Mouse (Mus musculus) MEL (cell line): ENCODE data around the gene Uroc1. TPM values are rescaled to one million over a fixed set of nuclear protein-coding genes. Genes with fewer than 3 reads are reported as not detected.

Experiments
- DNase-seq: peaks from one replicate; pipeline ENCODE4 v3.0.0; 2011; ENCODE audit warnings: low read depth, low spot score
- H3K27ac ChIP-seq: 2 replicates; pipeline ENCODE4 v1.5.1; 2012; ENCODE audit warnings: low read depth, mild to moderate bottlenecking, control low read depth, low read length, moderate library complexity; ENCODE audit not compliant: control insufficient read depth
- H3K27me3 ChIP-seq, 2 experiments: fragments of 150-350 bp in 1 of 2; sonication (generic) in 1 of 2; 2 replicates each; pipeline ENCODE4 v1.6.1; 2012; ENCODE audit warnings: low read length in 2 of 2, mild to moderate bottlenecking in 2 of 2, improper control_type of control experiment in 1 of 2, moderate library complexity in 1 of 2; ENCODE audit not compliant: insufficient read depth in 2 of 2, control insufficient read depth in 1 of 2
- H3K36me3 ChIP-seq, 2 experiments: 2 replicates each; pipeline ENCODE4 v1.6.1; 2012 to 2014; ENCODE audit warnings: low read length in 2 of 2, improper control_type of control experiment in 1 of 2, inconsistent platforms in 1 of 2, mild to moderate bottlenecking in 1 of 2; ENCODE audit not compliant: insufficient read depth in 2 of 2, control insufficient read depth in 1 of 2
- H3K4me1 ChIP-seq, 2 experiments: fragments of 150-350 bp in 1 of 2; sonication (generic) in 1 of 2; 2 replicates each; pipeline ENCODE4 v1.6.1; 2012; ENCODE audit warnings: low read length in 2 of 2, improper control_type of control experiment in 1 of 2, mild to moderate bottlenecking in 1 of 2; ENCODE audit not compliant: insufficient read depth in 2 of 2, control insufficient read depth in 1 of 2
- H3K4me3 ChIP-seq, 2 experiments: fragments of 150-350 bp in 1 of 2; sonication (generic) in 1 of 2; 2 replicates each; pipeline ENCODE4 v1.5.1; 2012; ENCODE audit warnings: low read depth in 2 of 2, low read length in 2 of 2, mild to moderate bottlenecking in 2 of 2, moderate library complexity in 2 of 2, control low read depth in 1 of 2, improper control_type of control experiment in 1 of 2; ENCODE audit not compliant: control insufficient read depth in 1 of 2, insufficient read depth in 1 of 2
- H3K79me2 ChIP-seq: 2 replicates; pipeline ENCODE4 v1.6.1; 2012; ENCODE audit warnings: mild to moderate bottlenecking, low read length, moderate library complexity; ENCODE audit not compliant: control insufficient read depth, poor library complexity, insufficient read depth
- H3K9ac ChIP-seq: 2 replicates; pipeline ENCODE4 v1.6.1; 2012; ENCODE audit warnings: low read depth, mild to moderate bottlenecking, control low read depth, low read length, moderate library complexity; ENCODE audit not compliant: control insufficient read depth, poor library complexity, severe bottlenecking
- H3K9me3 ChIP-seq: fragments of 150-350 bp; sonication (generic); replicated peaks from 2 replicates; pipeline ENCODE4 v1.6.1; 2012; ENCODE audit warnings: mild to moderate bottlenecking, low read length, improper control_type of control experiment, moderate library complexity; ENCODE audit not compliant: insufficient read depth
- CHD1 ChIP-seq: IDR thresholded peaks from 2 replicates; pipeline ENCODE4 v1.6.1; 2012; ENCODE audit warnings: low read depth, mild to moderate bottlenecking, inconsistent platforms, low read length, improper control_type of control experiment
- CHD2 ChIP-seq: IDR thresholded peaks from 2 replicates; pipeline ENCODE4 v1.6.1; 2011; ENCODE audit warnings: low read length, improper control_type of control experiment
- CTCF ChIP-seq, 3 experiments: IDR thresholded peaks in 2 of 3; conservative IDR thresholded peaks in 1 of 3; 2 replicates each; pipeline ENCODE4 v1.5.1; 2011 to 2012; ENCODE audit warnings: low read length in 3 of 3, low read depth in 2 of 3, mild to moderate bottlenecking in 2 of 3, improper control_type of control experiment in 1 of 3, inconsistent platforms in 1 of 3, mixed read lengths in 1 of 3, moderate library complexity in 1 of 3; ENCODE audit not compliant: control insufficient read depth in 1 of 3, insufficient read depth in 1 of 3, poor library complexity in 1 of 3, severe bottlenecking in 1 of 3
- ELF1 ChIP-seq: IDR thresholded peaks from 2 replicates; pipeline ENCODE4 v1.6.1; 2014; ENCODE audit warnings: low read depth, mild to moderate bottlenecking, inconsistent platforms, low read length, improper control_type of control experiment, moderate library complexity
- EP300 ChIP-seq, 2 experiments: IDR thresholded peaks; 2 replicates each; pipeline ENCODE4 v1.6.1; 2011; ENCODE audit warnings: improper control_type of control experiment in 2 of 2, low read length in 2 of 2, low read depth in 1 of 2, mild to moderate bottlenecking in 1 of 2
- GATA1 ChIP-seq: IDR thresholded peaks from 2 replicates; pipeline ENCODE4 v1.6.1; 2011; ENCODE audit warnings: low read depth, low read length, improper control_type of control experiment
- JUND ChIP-seq: IDR thresholded peaks from 2 replicates; pipeline ENCODE4 v1.6.1; 2011; ENCODE audit warnings: low read depth, mild to moderate bottlenecking, improper control_type of control experiment, low read length
- KAT2A ChIP-seq: conservative IDR thresholded peaks from 2 replicates; pipeline ENCODE4 v1.6.1; 2012; ENCODE audit warnings: low read depth, low read length, improper control_type of control experiment, inconsistent platforms
- MAFK ChIP-seq: IDR thresholded peaks from 2 replicates; pipeline ENCODE4 v1.6.1; 2011; ENCODE audit warnings: low read depth, mild to moderate bottlenecking, low read length, improper control_type of control experiment, borderline replicate concordance
- MAX ChIP-seq: IDR thresholded peaks from 2 replicates; pipeline ENCODE4 v1.6.1; 2011; ENCODE audit warnings: low read length, improper control_type of control experiment
- MEF2A ChIP-seq: IDR thresholded peaks from 2 replicates; pipeline ENCODE4 v1.6.1; 2014; ENCODE audit warnings: low read depth, mild to moderate bottlenecking, inconsistent platforms, low read length, improper control_type of control experiment; ENCODE audit not compliant: poor library complexity, insufficient replicate concordance, severe bottlenecking; ENCODE audit errors: extremely low read depth
- MXI1 ChIP-seq: IDR thresholded peaks from 2 replicates; pipeline ENCODE4 v1.6.1; 2011; ENCODE audit warnings: mild to moderate bottlenecking, low read depth, low read length, improper control_type of control experiment
- POLR2A ChIP-seq, 2 experiments: IDR thresholded peaks; 2 replicates each; pipeline ENCODE4 v1.6.1; 2011 to 2012; ENCODE audit warnings: low read length in 2 of 2, mild to moderate bottlenecking in 2 of 2, control low read depth in 1 of 2, improper control_type of control experiment in 1 of 2, low read depth in 1 of 2, moderate library complexity in 1 of 2; ENCODE audit not compliant: control insufficient read depth in 1 of 2, insufficient read depth in 1 of 2, poor library complexity in 1 of 2
- POLR2AphosphoS2 ChIP-seq: IDR thresholded peaks from 2 replicates; pipeline ENCODE4 v1.6.1; 2011; ENCODE audit warnings: low read length, improper control_type of control experiment
- POLR2AphosphoS5 ChIP-seq: IDR thresholded peaks from 2 replicates; pipeline ENCODE4 v1.6.1; 2012; ENCODE audit warnings: low read depth, borderline replicate concordance, mild to moderate bottlenecking, inconsistent platforms, low read length, moderate library complexity, mixed read lengths
- RCOR1 ChIP-seq: IDR thresholded peaks from 2 replicates; pipeline ENCODE4 v1.6.1; 2012; ENCODE audit warnings: low read depth, mild to moderate bottlenecking, inconsistent platforms, low read length, improper control_type of control experiment
- SMC3 ChIP-seq: IDR thresholded peaks from 2 replicates; pipeline ENCODE4 v1.6.1; 2011; ENCODE audit warnings: low read depth, low read length, improper control_type of control experiment
- TAL1 ChIP-seq: IDR thresholded peaks from 2 replicates; pipeline ENCODE4 v1.6.1; 2012; ENCODE audit warnings: mild to moderate bottlenecking, inconsistent platforms, low read length, moderate library complexity, mixed read lengths
- TBP ChIP-seq: IDR thresholded peaks from 2 replicates; pipeline ENCODE4 v1.8.0; 2011; ENCODE audit warnings: low read depth, low read length, improper control_type of control experiment
- UBTF ChIP-seq: IDR thresholded peaks from 2 replicates; pipeline ENCODE4 v1.6.1; 2012; ENCODE audit warnings: low read depth, mild to moderate bottlenecking, inconsistent platforms, low read length, improper control_type of control experiment, moderate library complexity, borderline replicate concordance; ENCODE audit not compliant: insufficient read depth
- ZC3H11A ChIP-seq: IDR thresholded peaks from 2 replicates; pipeline ENCODE4 v1.6.1; 2012; ENCODE audit warnings: low read depth, mild to moderate bottlenecking, inconsistent platforms, low read length, improper control_type of control experiment
- ZMIZ1 ChIP-seq: IDR thresholded peaks from 2 replicates; pipeline ENCODE4 v1.6.1; 2012; ENCODE audit warnings: low read depth, mild to moderate bottlenecking, inconsistent platforms, low read length, improper control_type of control experiment, moderate library complexity
- ZNF384 ChIP-seq: IDR thresholded peaks from 2 replicates; pipeline ENCODE4 v1.6.1; 2012; ENCODE audit warnings: low read depth, mild to moderate bottlenecking, inconsistent platforms, low read length, improper control_type of control experiment
- polyA plus RNA-seq, 2 experiments: library from polyadenylated mRNA; stranded (reverse) in 1 of 2; unstranded in 1 of 2; fragments of >175 nt in 1 of 2; fragments of >200 nt in 1 of 2; gene quantifications; 2 replicates each; pipeline versions ENCODE4 v1.2.1 to v1.2.4; 2012; ENCODE audit warnings: low replicate concordance in 2 of 2, low read depth in 1 of 2; ENCODE audit not compliant: insufficient read length in 2 of 2, insufficient read depth in 1 of 2, missing spikeins in 1 of 2
- total RNA-seq: library from RNA; depleted of rRNA; stranded (reverse); fragments of 300-350 nt; gene quantifications from 2 replicates; pipeline ENCODE4 v1.2.3, GENCODE M21; 2012

The Uroc1 gene
- total and polyA plus RNA-seq, 3 experiments: not detected

DNA sequence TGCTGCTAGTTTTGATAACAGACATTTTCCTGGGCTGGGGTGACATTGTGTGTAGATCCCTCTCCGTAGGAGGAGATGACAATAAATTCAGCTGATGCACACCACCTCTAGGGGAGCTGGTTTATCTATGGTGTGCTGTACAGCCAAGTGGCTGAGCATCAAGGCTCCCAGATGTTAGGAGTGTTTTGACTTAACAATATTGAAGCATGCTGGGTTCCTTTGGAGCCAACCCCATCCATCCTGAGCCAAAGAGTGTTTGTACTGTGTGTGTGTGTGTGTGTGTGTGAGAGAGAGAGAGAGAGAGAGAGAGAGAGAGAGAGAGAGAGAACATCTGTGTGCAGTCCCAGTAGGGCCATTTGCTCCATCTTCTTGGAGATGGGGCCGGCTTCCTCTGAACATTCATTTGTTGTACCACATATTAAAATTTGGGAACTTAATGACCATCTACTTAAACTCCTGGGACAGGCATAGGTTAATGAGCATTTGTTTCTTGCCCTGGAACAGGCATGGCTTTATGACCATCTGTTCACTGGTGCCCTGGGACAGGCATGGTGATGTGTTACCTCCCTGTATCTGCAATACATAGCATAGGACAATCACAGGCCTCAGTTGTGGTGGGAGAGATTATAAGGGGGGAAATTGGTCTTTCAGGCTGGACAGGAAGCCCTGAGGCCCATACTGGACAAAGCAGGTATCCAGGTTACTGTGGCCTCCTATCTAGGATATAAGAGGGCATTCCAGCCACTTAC, 15.4 kb upstream of the Uroc1 start:
- H3K9me3 ChIP-seq: no peaks in the 10 kb centered on the region
- H3K36me3 ChIP-seq: no peaks in the 10 kb centered on the region
- no peak for DNase-seq
- no peak for TF ChIP-seq POLR2A (IDR thresholded peaks at IDR 0.05; ENCODE audit: control insufficient read depth in 1 of 2, insufficient read depth in 1 of 2, low read depth in 1 of 2, low read length in 2 of 2, poor library complexity in 1 of 2)
- TF ChIP-seq GATA1: no peak
- TF ChIP-seq, all 39 proteins: peak for 0
- Histone ChIP-seq H3K4me1 (no peaks in the 10 kb centered on the region), H3K4me3 (no peak overlapping the region), H3K79me2 (no peaks in the 10 kb centered on the region), H3K27me3 (no peaks in the 10 kb centered on the region), H3K9ac (no peak overlapping the region), H3K27ac (no peak overlapping the region)

DNA sequence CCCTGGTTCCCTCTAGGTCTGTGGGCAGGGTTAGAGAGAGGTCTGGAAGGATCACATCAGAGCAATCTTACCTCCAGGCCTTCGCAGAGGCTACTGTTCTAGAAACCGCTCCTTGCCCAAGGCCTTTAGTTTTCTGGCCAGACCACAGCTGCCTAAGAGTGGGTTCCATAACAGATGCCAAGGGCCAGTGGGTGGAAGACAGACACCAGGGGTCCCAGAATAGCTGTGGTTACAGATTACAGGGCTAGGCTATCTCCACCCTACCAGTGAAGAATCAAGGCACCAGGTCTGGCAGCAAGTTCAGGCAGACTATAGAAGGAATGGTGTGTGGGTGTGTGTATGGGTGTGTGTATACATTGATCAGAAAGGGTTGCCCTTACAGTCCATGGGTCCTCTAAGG, 14.1 kb upstream of the Uroc1 start:
- H3K9ac ChIP-seq: no peak overlapping the region
- no peak for DNase-seq
- no peaks in the 10 kb centered on the region for H3K79me2 ChIP-seq
- H3K36me3 ChIP-seq: no peaks in the 10 kb centered on the region
- H3K4me3 ChIP-seq: no peak overlapping the region
- H3K27me3 ChIP-seq: no peaks in the 10 kb centered on the region
- no peak overlapping the region for H3K27ac ChIP-seq
- H3K4me1 ChIP-seq: no peaks in the 10 kb centered on the region
- TF ChIP-seq UBTF (no peak), TBP (no peak), MAX (no peak), MAFK (no peak), ZC3H11A (no peak), JUND (no peak), EP300 (IDR thresholded peaks at IDR 0.05; ENCODE audit: low read depth in 1 of 2, low read length in 2 of 2) (no peak), ZMIZ1 (no peak), TAL1 (no peak)
- H3K9me3 ChIP-seq: no peaks in the 10 kb centered on the region

DNA sequence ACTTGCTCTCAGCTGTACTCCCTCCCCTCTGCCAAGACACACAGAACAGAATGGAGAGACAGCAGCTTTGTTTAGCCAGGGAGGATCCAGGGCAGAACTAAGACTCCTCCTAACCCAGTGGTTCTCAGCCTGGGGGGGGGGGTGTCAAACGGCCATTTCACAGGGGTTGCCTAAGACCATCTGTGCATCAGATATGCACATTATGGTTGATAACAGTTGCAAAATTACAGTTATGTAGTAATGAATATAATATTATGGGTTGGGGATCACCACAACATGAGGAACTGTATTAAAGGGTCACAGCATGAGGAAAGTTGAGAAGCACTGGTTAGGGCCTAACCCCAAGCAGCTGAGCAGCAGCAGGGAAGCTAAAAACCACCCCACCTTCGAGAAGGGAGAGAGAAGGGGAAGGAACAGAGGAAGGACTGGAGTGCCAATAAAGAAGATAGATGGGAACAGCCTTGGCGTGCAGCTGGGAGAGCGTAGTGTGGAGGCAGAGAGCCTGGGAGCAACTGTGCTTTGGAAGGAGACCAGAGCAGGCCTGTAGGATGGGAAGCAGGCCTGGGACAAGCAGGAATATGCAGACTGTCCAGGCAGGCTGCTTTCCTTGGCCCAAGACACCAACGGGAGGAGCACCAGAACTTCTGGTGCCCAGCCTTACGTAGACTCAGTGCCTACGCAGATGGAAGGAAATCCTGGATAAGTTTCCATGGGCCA, 13.5 kb upstream of the Uroc1 start:
- TF ChIP-seq CHD1 (no peak), EP300 (IDR thresholded peaks at IDR 0.05; ENCODE audit: low read depth in 1 of 2, low read length in 2 of 2) (no peak), RCOR1 (no peak), MEF2A (no peak), ELF1 (no peak), GATA1 (no peak), CHD2 (no peak), ZC3H11A (no peak), MAFK (no peak), MAX (no peak), SMC3 (no peak), TBP (no peak), KAT2A (no peak), POLR2AphosphoS2 (no peak), MXI1 (no peak), POLR2AphosphoS5 (no peak), POLR2A (IDR thresholded peaks at IDR 0.05; ENCODE audit: control insufficient read depth in 1 of 2, insufficient read depth in 1 of 2, low read depth in 1 of 2, low read length in 2 of 2, poor library complexity in 1 of 2) (no peak), CTCF (IDR thresholded peaks at IDR 0.05 in 2 of 3, conservative IDR thresholded peaks at IDR 0.05 in 1 of 3; ENCODE audit: control insufficient read depth in 1 of 3, insufficient read depth in 1 of 3, low read depth in 2 of 3, low read length in 3 of 3, poor library complexity in 1 of 3, severe bottlenecking in 1 of 3) (no peak), ZNF384 (no peak)
- Histone ChIP-seq H3K27ac (no peak overlapping the region), H3K9ac (no peak overlapping the region), H3K36me3 (no peaks in the 10 kb centered on the region), H3K4me1 (no peaks in the 10 kb centered on the region), H3K4me3 (no peak overlapping the region), H3K9me3 (no peaks in the 10 kb centered on the region), H3K79me2 (no peaks in the 10 kb centered on the region), H3K27me3 (no peaks in the 10 kb centered on the region)
- DNase-seq: no peak
